Mouse (Mus musculus): Measurements from ENCODE around the gene Tmem256.

Tmem256 gene

DNA sequence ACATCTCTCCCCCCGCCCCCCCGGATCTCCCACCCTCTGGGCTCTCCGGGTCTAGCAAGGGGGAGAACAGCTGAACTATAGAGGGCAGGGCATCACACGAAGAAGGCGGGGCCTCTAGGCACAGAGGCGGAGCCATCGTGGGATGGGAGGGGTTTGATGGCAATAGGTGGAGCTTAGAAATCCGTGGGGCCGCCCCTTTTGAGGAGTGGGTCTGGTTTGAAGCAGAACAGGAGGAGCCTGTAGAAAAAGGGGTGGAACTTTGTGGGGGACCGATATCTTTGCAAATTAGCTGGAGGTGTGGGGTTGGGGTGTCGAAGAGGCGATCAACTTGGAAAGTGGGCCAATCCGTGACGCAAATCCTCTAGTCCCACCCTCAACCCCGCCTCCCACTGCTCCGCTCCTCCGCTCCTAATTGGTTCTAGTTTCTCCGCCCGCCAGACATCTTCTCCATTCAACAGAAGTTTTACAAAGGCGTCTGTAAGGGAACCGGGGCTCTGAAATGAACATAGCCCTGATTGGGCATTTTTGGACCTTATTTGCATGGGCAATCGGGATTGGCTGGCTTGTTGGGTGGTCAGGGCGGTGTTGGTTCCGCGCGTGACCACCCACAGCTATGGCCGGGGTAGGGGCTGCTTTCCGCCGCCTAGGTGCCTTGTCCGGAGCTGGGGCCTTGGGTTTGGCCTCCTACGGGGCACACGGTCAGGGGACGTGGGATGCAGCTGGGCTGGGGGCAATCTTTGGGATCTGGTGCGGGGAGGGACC is at the start of gene Tmem256:
Tmem256 (plus strand) TSS at position 563 of the 762 bp plus-strand sequence.
- peak; percentile 94 to 98 for DNase-seq

DNA sequence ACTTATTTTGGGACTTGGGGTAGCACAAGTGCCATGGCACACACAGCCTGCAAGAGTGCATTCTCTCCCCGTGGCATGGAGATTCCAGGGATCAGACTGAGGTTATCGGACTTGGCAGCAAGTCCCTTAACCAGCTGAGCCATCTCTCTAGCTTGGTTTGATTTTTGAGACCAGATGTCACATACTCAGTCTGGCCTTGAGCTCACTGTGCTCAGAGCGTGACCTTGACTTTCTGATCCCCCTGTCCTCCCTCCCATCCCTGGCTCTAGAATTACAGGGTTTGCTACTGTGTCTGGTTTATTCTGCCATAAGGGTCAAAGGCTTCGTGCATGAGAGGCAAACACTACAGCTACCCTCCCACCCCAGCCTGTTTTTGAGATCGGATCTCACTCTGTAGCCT is 48.9 kb upstream of the Tmem256 start:
- no peak for DNase-seq

DNA sequence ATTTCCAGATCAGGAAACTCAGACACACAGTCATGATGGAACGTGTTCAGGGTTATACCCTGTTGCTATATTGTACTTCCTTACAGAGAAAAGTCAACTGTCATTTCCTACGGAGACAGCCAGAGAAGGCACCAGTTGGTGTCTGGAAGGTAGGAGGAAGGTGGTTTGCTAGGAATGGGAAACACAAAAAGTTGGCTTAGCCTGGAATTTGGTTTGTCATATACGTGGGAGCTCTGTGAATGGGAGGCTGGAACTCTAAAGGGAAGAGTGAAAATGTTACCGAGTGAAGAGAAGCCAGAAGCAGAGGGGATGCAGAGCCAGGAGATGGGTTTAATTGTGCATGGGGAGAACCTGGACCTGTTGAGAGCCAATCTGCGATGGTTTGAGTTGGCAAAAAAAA is 46.9 kb upstream of the Tmem256 start:
- no peak for DNase-seq

DNA sequence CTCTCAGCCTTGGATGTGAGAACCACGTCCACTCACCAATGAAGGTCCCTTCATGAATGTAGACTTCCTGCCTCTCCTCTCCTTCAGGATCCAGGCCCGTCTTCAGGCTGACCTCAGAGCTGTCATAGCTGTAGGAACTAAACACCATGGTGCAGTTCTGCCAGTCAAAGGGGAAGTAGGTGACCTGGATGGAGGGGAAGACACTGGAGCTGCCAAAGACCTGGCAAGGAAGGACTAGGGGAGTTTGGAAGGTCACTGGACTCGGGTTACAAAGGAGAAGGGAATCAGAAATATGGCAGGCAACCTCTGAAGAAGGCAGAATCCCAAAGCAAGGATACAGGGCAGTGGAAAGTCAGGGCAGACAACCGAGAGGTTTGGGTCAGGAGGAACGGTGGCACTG is 44.9 kb upstream of the Tmem256 start:
- DNase-seq, result no peak

DNA sequence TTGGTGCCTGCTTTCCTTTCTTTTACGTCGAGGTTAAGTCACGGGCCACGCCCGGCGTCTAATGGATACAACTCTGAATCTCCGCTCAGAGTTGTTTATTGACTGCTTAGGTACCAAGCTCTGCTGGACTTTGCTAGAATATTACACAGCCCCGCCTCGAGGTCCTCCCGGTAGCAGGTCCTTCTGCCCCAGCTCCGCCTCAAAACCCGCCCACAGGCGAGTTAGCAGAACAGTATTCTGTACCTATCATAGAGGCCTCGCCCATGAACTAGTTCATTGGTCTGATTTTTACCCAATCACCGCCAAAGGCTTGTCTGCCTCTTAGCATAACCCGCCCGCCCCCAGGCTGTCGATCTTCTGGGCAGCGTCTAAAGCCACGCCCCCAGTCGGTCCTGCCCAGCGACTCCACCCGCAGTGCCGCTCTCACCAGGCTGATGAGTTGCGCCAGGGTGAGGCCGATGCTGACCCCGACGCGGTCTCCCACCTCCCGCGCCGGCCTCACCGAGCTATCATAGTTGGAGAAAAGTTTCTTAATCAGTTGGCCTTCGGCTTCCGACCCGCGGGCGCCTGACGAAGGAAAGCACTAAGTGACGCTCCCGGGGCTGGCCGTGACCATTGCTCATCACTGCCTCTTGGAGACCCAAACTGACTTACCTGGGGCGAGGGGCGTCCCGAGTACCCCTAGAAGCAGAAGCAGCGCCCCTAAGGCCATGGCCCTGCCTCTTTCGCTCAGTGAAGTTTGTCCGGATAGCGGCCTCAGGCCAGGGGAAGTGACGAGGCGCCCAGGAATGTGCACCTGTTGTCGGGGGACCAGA is 42.9 kb upstream of the Tmem256 start, which contains the start of gene Chrnb1:
Chrnb1 (minus strand) TSS at position 776 of the 815 bp plus-strand sequence.
- DNase-seq, result peak; percentile 87 to 94

DNA sequence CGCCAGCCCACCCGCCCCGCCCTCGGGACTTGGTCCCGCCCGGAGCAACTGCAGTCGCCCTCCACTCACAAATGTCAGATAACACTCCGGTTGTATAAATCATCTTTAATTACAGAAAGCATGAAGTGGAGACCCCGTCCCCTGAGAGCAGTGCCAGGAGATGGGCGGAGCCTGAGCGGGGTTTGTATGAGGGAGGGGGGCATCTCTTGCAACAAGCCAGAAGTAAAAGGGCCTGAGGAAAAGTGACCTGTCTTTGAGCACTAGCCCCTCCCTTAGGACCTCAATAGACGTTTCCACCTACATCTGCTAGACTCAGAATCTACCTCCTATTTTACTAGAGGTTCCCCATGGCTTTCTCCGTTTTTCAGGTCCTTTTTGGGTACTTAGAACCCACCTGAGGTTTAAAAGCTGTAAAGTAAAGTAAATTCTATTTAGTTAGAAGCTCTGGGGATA is 42.3 kb upstream of the Tmem256 start:
- DNase-seq, result no peak

DNA sequence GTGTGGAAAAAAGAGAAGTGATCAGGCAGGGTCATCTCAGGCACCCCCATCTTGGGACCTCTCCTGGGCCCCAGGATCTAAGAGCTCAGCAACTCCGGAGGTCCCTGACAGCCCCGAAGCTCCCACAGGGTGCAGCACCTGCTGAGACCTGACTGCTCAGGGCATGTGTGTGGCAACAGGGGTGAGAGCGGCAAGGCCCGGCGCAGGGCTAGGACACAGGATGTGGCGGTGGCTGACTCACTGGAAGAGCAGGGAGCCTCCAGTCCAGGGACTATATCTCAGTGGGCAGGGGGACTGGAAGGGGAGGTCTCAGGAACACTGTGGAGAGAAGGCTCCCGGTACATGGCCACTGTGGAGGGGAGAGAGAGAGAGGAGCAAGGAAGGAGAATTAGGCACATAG is 40.4 kb upstream of the Tmem256 start:
- no peak for DNase-seq

DNA sequence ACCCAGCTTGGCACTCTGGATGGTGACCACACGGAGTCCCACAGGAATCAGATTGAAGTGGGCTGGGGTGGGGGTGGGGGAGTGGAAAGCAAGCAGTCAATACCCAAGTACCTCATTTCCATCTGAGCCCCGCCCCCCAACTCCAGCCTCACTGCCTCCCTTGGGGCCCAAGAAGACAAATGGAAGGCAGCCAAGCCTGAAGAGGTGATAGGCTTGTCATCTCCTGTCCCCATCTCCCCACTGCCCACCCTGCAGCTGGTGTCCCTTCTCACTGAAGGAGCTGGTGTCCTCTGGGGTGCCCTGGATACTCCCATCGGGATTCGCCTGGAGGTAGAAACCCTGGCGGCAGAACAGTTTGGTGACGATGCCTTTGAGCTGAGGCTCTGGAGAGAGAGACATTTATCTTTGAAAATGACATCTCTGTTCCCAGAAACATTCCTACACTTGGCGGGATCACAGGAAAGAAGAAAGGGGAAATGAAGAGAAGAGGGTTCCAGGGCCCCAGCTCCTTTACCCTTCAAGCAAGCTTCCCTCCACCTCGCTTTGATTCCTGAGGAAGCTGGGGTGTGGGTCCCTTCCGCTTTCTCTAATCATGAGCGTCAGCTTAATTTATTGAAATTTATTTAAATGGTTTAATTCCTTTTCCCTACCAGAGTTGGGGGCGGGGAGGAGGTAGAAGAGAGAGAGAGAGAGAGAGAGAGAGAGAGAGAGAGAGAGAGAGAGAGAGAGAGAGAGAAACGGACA is 38.7 kb upstream of the Tmem256 start:
- DNase-seq, result no peak

DNA sequence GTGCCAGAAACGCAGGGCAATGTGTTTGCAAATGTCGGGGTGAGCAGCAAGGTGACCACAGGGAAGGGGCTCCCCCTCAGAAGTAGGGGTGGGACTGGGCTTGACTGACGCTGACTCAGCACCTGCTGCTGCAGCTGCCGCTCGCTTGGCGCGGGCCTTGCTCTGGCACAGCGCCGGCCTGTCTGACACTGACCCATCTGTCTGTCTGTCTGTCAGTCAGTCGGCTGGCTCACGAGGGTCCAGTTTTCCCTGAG is 38.2 kb upstream of the Tmem256 start:
- DNase-seq, result peak in 1 of 2 experiments; percentile 30

DNA sequence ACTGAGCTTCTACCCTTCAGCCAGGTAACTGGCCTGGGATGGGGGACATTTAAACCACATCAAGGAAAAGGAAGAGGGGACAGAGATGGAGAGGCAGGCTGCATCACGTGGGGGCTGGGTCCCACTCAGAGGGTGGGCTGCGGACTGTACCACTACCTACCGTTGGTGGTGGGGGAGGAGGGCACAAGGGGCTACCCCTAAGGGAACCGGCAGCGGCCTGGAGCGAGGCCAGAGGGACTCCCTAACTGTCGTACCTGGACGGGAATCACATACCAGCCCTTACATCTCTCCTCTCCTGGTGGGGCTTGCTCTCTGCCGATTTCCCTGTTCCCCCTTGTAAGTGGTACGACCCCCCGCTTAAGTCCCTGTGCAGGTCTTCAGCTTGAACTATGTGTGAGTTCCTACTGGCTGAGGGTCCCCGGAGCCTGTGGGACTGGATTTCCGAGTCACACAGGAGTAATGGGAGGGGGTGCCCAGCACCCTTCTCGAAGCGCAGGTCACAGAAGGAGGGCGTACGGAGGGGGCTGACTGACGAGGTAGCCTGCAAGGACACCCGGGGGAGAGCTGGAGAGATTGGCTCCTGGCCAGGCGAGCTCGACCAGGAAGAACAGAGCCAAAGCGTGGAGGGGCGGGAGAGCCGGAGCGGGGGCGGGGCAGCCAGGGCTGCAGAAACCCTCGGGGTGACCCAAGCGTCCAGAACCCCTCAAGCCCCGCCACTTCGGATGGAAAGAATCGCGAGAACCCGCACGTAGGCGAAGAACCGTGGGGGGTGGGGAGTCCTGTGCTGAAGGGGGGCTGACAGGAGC is 37.7 kb upstream of the Tmem256 start:
- DNase-seq, result peak in 1 of 2 experiments; percentile 35

DNA sequence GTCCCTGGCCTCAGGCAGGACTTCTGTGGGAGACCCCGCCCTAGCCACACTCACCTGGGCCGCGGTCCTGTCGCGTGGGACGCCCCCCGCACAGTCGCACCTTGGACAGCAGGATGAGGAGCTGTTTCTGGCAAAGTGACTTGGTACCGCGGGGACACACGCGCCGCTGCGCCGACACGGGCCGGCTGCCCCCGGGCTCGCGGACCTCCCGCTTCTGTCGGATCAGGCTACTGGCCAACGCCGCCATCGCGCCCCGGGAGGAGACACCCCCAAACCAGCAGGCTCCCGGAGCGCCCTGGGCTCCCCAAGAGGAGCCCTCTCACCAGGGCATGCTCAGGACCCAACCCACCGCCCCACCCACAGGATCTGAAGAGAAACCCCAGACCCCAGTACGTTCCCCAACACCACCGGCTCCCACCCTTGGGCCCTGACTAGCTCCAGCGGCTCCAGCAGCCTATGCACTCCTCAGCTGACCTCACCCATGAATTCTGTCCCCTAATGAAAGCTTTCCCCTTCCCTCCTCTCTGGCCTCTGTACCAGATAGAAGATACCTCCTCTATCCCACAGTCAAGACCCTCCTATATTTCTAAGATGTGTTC is 36.8 kb upstream of the Tmem256 start, which contains the start of gene Fgf11:
Fgf11 (minus strand) TSS at position 479 of the 599 bp plus-strand sequence.
- peak in 1 of 2 experiments; percentile 19 for DNase-seq

DNA sequence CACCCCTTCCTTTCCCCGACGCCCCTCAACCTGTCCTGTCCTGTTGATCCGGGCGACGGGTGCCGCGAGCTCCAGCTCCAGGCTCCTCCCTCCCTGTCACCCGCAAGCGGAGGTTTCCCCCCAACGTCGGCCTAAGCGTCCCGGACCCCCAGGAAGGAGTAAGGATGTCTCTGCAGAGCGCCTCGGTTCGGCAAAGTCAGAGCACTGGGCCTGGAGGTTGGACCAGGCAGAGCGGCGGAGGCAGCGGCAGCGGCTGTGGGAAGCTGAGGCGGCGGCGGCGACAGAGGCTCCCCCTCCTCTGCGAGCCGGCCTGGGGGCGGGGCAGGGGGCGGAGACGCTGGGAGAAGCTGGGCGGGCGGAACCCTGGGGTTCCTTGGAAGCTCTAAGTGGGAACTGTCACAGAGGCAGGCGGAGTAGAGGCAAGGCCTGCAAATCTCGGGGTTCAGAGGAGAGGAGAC is 35.6 kb upstream of the Tmem256 start:
- DNase-seq, result peak; percentile 58 to 64

DNA sequence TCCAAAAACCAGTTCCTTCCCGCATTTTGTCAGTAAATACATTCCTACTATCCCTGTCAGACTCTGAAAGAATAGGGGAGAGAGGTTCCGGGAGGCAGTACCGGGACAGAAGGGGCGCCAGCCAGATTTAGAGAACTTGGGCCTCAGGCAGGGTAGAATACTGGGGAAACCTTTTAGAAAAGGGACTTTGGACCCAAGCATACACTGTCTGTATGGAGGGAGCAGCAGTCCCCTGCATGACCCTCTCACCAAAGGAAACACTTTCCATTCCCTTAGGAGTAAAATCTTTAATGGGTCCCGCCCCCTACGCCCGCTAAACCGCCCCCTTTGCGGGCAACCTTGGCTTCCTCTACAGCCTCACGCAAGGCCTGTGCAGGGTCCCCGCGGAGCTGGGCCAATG is 35.0 kb upstream of the Tmem256 start:
- DNase-seq, result peak in 1 of 2 experiments; percentile 31

DNA sequence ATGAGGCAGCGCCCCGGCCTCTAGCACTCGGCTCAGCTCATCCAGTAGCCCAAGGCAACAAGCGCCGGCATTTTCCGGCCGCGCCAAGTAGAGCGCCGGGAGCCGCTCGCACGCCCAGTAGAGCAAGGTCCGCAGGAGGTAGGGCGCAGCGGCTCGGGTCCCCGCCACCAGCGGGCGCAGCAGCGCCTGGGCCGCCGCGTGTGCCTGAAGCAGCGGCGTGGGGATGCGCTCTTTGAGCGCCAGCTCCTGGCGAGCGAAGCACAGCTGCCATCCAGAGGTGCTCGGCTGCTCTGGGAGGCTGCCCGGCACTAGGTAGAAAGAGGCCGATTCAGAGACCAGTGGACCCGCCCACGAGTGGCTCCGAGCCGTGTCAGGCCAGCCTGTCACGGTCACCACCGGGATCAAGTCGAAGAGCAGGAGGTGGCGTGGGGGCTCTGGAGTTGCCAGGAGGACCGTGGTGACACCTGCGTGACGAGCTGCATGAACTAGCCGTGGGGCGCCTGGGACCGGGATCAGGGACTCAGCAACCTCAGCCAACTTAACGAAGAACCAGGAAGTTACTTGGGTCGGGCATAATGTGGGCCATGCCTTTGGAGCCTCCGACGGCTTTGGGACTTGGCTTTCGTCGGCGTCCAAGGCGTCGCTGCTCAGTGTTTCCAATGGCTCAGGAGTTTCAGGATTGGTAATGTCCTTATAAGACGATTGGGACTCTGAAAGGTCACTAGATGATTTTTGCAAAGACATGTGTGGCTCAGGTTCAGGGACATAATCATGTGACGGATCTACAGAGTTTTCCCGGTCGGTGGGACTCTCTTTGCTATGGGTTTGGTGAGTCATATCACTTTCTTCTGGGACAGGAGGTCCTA is 34.3 kb upstream of the Tmem256 start:
- DNase-seq, result peak; percentile 50 to 65

DNA sequence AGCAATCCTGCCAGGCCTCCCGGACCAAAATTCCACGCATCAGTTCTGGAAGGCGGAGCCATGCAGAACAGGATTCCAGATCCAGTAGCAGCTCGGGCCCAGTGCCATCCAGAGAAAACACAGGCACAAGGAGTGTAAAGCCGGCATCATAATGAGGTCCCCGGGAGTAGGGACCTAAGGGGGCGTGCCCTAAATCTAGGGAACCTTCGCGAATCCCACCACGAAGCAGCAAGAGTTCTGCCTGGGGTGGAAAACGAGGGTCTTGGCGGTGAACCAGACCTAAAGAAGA is 33.7 kb upstream of the Tmem256 start:
- DNase-seq, result no peak

DNA sequence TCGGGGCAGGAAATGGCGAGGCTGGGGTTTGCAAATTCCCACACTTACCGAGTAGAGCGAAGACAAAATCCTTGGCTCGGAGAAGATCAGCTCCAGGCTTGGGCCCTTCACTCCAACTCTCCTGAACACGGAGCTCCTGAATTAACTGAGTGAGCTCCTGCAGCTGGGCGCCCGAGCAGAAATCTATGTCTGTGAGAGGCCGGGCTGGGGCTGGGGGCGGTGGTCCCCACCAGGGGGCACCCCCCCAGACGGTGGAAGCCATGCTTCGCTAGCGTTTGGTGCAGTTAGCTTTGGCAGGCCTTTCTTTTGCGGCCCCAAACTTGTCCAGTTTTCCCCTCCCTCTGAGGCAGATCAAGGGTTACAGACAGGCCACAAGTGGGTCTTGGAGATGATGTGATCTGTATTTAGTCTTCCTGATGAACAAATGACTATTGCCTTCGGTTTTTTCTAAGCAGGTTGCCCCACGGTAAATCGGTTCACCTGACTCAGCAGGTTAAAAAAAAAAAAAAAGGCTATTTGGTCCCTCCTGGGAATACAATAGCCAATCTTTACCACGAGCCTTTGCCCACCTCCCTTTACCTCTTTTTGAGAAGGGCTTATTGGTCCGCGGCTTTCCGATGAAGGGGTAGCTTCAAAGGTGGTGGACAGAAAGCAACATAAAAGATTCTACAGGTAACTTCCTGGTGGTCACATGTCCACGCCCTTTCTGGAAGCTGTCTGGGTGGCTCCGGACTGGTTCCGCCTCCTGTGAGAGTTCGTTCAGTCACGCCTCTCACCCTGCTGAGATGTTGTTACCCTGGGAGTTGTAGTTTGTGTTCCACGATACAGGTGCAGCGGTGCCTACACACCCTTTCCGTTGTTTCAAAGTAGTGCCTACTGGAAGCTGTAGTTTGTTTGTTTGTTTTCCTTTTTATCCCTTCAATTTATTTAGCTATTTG is 33.1 kb upstream of the Tmem256 start, which contains the start of gene Tmem102:
Tmem102 (minus strand) TSS at position 653 of the 938 bp plus-strand sequence.
- no peak for DNase-seq

DNA sequence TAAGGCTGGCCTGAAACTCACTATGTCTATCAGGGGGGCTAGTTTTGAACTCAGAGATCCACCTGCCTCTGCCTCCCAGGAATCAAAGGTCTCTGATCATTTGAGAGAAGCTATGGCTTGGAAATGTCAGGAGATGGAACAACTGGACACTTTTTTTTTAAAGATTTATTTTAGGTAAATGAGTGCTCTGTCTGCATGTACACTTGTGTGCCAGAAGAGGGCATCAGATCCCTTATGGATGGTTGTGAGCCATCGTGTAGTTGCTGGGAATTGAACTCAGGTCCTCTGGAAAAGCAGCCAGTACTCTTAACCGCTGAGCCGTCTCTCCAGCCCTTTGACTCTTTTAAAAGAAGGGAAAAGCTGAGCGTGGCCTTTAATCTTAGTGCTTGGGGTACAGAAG is 31.9 kb upstream of the Tmem256 start:
- DNase-seq, result no peak

DNA sequence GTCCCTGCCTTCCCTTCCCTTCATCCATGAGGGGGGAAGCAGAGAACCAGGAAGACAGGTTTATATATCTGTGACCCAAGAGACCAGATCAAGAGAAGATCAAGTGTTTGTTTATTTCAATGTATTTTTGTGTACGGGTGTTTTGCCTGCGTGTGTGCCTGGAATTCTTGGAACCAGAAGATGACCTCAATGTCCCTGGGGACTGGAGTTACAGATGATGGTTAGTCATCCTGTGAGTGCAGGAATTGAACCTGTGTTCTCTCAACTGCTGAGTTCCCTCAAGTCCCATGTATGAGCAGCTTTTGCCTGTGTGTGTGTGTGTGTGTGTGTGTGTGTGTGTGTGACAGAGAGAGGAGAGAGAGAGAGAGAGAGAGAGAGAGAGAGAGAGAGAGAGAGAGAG is 30.7 kb upstream of the Tmem256 start:
- no peak for DNase-seq

DNA sequence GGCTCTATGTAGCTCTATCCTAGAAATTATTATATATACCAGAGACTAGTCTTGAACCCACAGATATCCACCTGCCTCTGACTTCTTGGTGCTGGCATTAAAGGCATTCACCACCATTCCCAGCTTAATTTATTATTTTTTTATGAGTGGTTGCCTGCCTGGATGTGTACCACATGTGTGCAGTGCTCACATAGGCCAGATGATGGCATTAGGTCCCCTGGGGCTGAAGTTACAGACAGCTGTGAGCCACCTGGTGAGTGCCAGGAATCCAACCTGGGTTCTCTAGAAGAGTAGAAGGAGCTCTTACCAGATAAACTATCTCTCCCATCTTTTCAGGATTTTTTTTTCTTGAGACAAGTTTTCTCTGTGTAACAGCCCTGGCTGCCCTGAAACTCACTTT is 28.0 kb upstream of the Tmem256 start:
- DNase-seq, result no peak

DNA sequence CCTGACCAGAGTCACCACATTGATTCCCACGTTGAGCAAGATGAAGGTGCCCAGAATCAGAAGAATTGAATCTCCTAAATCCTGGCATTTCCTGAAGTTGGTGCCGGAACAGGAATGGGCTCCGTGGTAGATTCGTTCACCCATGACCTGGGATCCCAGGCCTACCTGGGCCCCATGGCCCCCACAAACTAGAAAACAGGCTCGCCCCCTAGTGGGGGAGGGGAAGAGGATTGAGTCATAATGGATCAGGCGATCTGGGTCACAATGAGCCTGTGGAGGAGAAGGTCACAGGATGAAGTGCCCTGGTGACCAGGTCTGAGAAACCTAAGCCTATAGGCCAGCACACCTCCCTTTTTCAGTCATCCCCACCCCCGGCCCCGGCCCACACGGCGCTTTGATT is 23.2 kb upstream of the Tmem256 start, which contains the start of gene Gm39566:
Gm39566 (minus strand) TSS at position 144 of the 400 bp plus-strand sequence.
- no peak for DNase-seq

Measured in cerebellum, adult 18-20 months (tissue).